Mouse (Mus musculus) telencephalon, adult 2 months (tissue): Measurements from ENCODE around the gene Copz1.
A peak's percentile ranks its signal among the peaks of the same experiment; 100 is the strongest.

Source experiments
- DNase-seq: peaks from one replicate; pipeline ENCODE4 v3.0.0-alpha.2; 2011; ENCODE audit warnings: low read depth, low spot score

The Copz1 gene

GRCm38 (mm10) chr15:103338829-103339165, 66.3 kb downstream of the Copz1 start:
- DNase-seq: no peak

GRCm38 (mm10) chr15:103339166-103339960, 66.8 kb downstream of the Copz1 start:
- no peak for DNase-seq

GRCm38 (mm10) chr15:103339961-103340337, 67.4 kb downstream of the Copz1 start, which contains the start of gene Zfp385a:
Zfp385a (minus strand) TSS chr15:103340093.
- peak; percentile 71 for DNase-seq

GRCm38 (mm10) chr15:103340786-103341185, 68.3 kb downstream of the Copz1 start:
- DNase-seq: peak; percentile 41

GRCm38 (mm10) chr15:103341547-103341946, 69.0 kb downstream of the Copz1 start:
- no peak for DNase-seq

- peak; percentile 83 for DNase-seq
Measured at GRCm38 (mm10) chr15:103342415-103342814, 69.9 kb downstream of the Copz1 start.

GRCm38 (mm10) chr15:103343008-103343407, 70.5 kb downstream of the Copz1 start:
- DNase-seq: no peak

- DNase-seq: no peak
Measured at GRCm38 (mm10) chr15:103343556-103343955, 71.0 kb downstream of the Copz1 start.

- no peak for DNase-seq
Measured at GRCm38 (mm10) chr15:103345789-103346188, 73.3 kb downstream of the Copz1 start.

- DNase-seq: peak; percentile 51
Measured at GRCm38 (mm10) chr15:103347275-103347684, 74.8 kb downstream of the Copz1 start.
